Mouse (Mus musculus): ENCODE measurements around the gene Dnaic2. TPM values are rescaled to one million over a fixed set of nuclear protein-coding genes. Genes with fewer than 3 reads are reported as not detected.

Gene Dnaic2
- total and polyA plus RNA-seq, 3 experiments: 0.59 to 0.93 (median 0.83) TPM

DNA sequence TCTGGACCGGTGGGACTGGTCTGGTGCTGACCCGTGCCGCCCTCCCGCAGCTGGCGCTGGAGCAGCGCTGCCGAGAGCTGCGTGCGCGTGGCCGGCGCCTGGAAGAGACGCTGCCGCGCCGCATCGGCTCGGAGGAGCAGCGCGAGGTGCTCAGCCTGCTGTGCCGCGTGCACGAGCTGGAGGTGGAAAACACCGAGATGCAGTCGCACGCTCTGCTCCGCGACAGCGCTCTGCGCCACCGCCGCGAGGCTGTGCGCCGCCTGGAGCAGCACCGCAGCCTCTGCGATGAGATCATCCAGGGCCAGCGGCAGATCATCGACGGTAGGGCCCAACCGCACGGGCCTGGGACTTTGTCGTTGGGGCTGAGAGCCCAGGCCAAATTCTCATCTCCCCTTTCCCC, 59.1 kb downstream of the Dnaic2 start:
- TF ChIP-seq EP300 (IDR thresholded peaks at IDR 0.05; ENCODE audit: low read length): no peak
- TF ChIP-seq CHD1 (IDR thresholded peaks at IDR 0.05; ENCODE audit: low read depth, low read length): no peak
- no peak for TF ChIP-seq JUND (conservative IDR thresholded peaks at IDR 0.05; ENCODE audit: low read depth, low read length)
- no peak for TF ChIP-seq ZKSCAN1 (IDR thresholded peaks at IDR 0.05; ENCODE audit: borderline replicate concordance, low read depth, low read length)
- no peak for TF ChIP-seq MAFK (IDR thresholded peaks at IDR 0.05; ENCODE audit: insufficient replicate concordance, low read length)
- TF ChIP-seq JUN (IDR thresholded peaks at IDR 0.05; ENCODE audit: insufficient read depth, low read depth, low read length): no peak
- no peaks in the 10 kb centered on the region for H3K79me2 ChIP-seq (replicated peaks; ENCODE audit: control insufficient read depth, extremely low read depth, insufficient read depth, poor library complexity, severe bottlenecking)
- DNase-seq (ENCODE audit: extremely low read depth): no peak
- no peak overlapping the region for H3K4me3 ChIP-seq (replicated peaks in 1 of 3; ENCODE audit: low read depth in 2 of 3, low read length in 2 of 3, poor library complexity in 1 of 3)
- no peak overlapping the region for H3K4me2 ChIP-seq (ENCODE audit: insufficient read depth, low read depth, poor library complexity, severe bottlenecking)
- H3K27me3 ChIP-seq (replicated peaks): peaks cover 29% of the 10 kb centered on the region
- in situ Hi-C loops (cut with MboI; ENCODE audit: low pct_ligation_motif_present, low pct_unique_long_range_greater_than_20kb, low sequenced_read_pairs) (no loop called here), dilution Hi-C loops (cut with MboI; ENCODE audit: extremely low pct_ligation_motif_present, extremely low pct_unique_long_range_greater_than_20kb, low sequenced_read_pairs) (no loop called here)
- H3K27ac ChIP-seq (ENCODE audit: insufficient read depth, low read depth): no peak overlapping the region
- H3K4me1 ChIP-seq (ENCODE audit: control insufficient read depth in 1 of 2, insufficient read depth in 2 of 2): peaks cover 4 to 14% of the 10 kb centered on the region in 2 experiments; a peak in 3 of 4 replicates
- H3K36me3 ChIP-seq (replicated peaks in 1 of 2; ENCODE audit: control insufficient read depth in 1 of 2, insufficient read depth in 1 of 2, low read length in 1 of 2): no peaks in the 10 kb centered on the region
- H3K9me3 ChIP-seq (replicated peaks; ENCODE audit: low read length): peaks cover 5% of the 10 kb centered on the region
- no peak overlapping the region for H3K9ac ChIP-seq (ENCODE audit: insufficient read depth, low read depth)

DNA sequence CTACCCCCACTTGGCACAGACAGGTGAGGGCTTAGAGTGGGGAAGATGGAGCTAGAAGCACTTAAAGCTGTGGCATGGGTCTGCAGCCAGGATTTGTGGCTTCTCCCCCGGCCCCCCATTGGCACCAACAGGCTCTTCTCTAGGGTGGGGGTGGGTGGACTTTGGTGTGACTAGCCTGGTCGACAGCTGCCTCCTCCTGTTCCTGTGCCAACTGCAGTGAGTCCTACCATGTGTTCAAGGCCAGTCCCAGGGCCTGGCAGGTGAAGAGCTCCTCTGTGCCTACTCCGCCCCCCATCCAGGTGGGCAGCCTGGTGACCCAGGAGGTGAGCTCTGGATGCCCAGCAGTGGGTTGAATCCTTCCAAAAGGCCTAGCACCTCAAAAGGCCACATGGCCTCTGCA, 60.4 kb downstream of the Dnaic2 start:
- Histone ChIP-seq H3K4me1 (ENCODE audit: control insufficient read depth in 1 of 2, insufficient read depth in 2 of 2) (peaks cover 4 to 14% of the 10 kb centered on the region in 2 experiments; a peak in 3 of 4 replicates), H3K4me3 (replicated peaks in 1 of 3; ENCODE audit: low read depth in 2 of 3, low read length in 2 of 3, poor library complexity in 1 of 3) (no peak overlapping the region), H3K4me2 (ENCODE audit: insufficient read depth, low read depth, poor library complexity, severe bottlenecking) (no peak overlapping the region), H3K27me3 (replicated peaks) (peaks cover 16% of the 10 kb centered on the region), H3K36me3 (replicated peaks in 1 of 2; ENCODE audit: control insufficient read depth in 1 of 2, insufficient read depth in 1 of 2, low read length in 1 of 2) (peaks cover 0 to 4% of the 10 kb centered on the region in 2 experiments), H3K27ac (ENCODE audit: insufficient read depth, low read depth) (no peak overlapping the region), H3K79me2 (replicated peaks; ENCODE audit: control insufficient read depth, extremely low read depth, insufficient read depth, poor library complexity, severe bottlenecking) (no peaks in the 10 kb centered on the region), H3K9ac (ENCODE audit: insufficient read depth, low read depth) (no peak overlapping the region), H3K9me3 (replicated peaks; ENCODE audit: low read length) (peaks cover 15% of the 10 kb centered on the region)
- no peak for DNase-seq (ENCODE audit: extremely low read depth)
- in situ Hi-C loops (cut with MboI; ENCODE audit: low pct_ligation_motif_present, low pct_unique_long_range_greater_than_20kb, low sequenced_read_pairs) (no loop called here), dilution Hi-C loops (cut with MboI; ENCODE audit: extremely low pct_ligation_motif_present, extremely low pct_unique_long_range_greater_than_20kb, low sequenced_read_pairs) (no loop called here)
- TF ChIP-seq PAX5 (IDR thresholded peaks at IDR 0.05; ENCODE audit: low read length) (no peak), MAX (IDR thresholded peaks at IDR 0.05; ENCODE audit: low read length) (no peak), JUN (IDR thresholded peaks at IDR 0.05; ENCODE audit: insufficient read depth, low read depth, low read length) (no peak), NELFE (IDR thresholded peaks at IDR 0.05; ENCODE audit: low read depth, low read length) (no peak), SIN3A (IDR thresholded peaks at IDR 0.05; ENCODE audit: low read length) (no peak), NRF1 (IDR thresholded peaks at IDR 0.05; ENCODE audit: low read depth, low read length) (no peak), USF2 (conservative IDR thresholded peaks at IDR 0.05; ENCODE audit: low read depth, low read length) (no peak), HCFC1 (IDR thresholded peaks at IDR 0.05; ENCODE audit: low read depth, low read length) (no peak), GABPA (IDR thresholded peaks at IDR 0.05; ENCODE audit: insufficient replicate concordance, low read depth, low read length) (no peak), IRF4 (IDR thresholded peaks at IDR 0.05; ENCODE audit: low read depth, low read length) (no peak), TCF12 (IDR thresholded peaks at IDR 0.05; ENCODE audit: low read depth, low read length) (no peak), MXI1 (IDR thresholded peaks at IDR 0.05; ENCODE audit: low read depth, low read length) (no peak)
